Mouse (Mus musculus) stomach, postnatal 0 days (tissue): Measurements from ENCODE around the gene Pm20d1.

ENCODE experiments used
- CTCF ChIP-seq: IDR thresholded peaks from 2 replicates; pipeline ENCODE4 v1.5.1; 2016; ENCODE audit warnings: antibody characterized with exemption, low read depth, mild to moderate bottlenecking, moderate library complexity
- EP300 ChIP-seq: optimal IDR thresholded peaks from 2 replicates; pipeline ENCODE3; 2016; ENCODE audit warnings: antibody characterized with exemption

- TF ChIP-seq CTCF (no peak), EP300 (no peak)
Observed at GRCm38 (mm10) chr1:131830971-131831641, 33.9 kb downstream of the Pm20d1 start.
